Mouse (Mus musculus): Measurements from ENCODE around the gene Zmiz2. TPM values are rescaled to one million over a fixed set of nuclear protein-coding genes. Genes with fewer than 3 reads are reported as not detected.
"Not testable (repeated sequence)": the region's sequence is repeated elsewhere in the genome, so short reads cannot be mapped to it uniquely, and the experiment has no call there.

The Zmiz2 gene
- total RNA-seq, 1 experiment from 2014 or later, result 14.8 TPM

GRCm38 (mm10) chr11:6391516-6392276 is 2.8 kb downstream of the Zmiz2 start:
- peak; percentile 34 to 43; a peak in 3 of 4 replicates for ATAC-seq (replicated peaks in 1 of 2; ENCODE audit: insufficient read depth in 1 of 2, low FRiP score in 2 of 2, low TSS enrichment in 1 of 2, low read depth in 1 of 2, poor library complexity in 2 of 2, severe bottlenecking in 2 of 2)

GRCm38 (mm10) chr11:6392857-6393256 is 4.0 kb downstream of the Zmiz2 start:
- ATAC-seq (replicated peaks in 1 of 2; ENCODE audit: insufficient read depth in 1 of 2, low FRiP score in 2 of 2, low TSS enrichment in 1 of 2, low read depth in 1 of 2, poor library complexity in 2 of 2, severe bottlenecking in 2 of 2), result no peak

- no peak for ATAC-seq (replicated peaks in 1 of 2; ENCODE audit: insufficient read depth in 1 of 2, low FRiP score in 2 of 2, low TSS enrichment in 1 of 2, low read depth in 1 of 2, poor library complexity in 2 of 2, severe bottlenecking in 2 of 2)
Measured at GRCm38 (mm10) chr11:6393866-6394265, 5.0 kb downstream of the Zmiz2 start.

GRCm38 (mm10) chr11:6395565-6395964 is 6.7 kb downstream of the Zmiz2 start:
- ATAC-seq (replicated peaks in 1 of 2; ENCODE audit: insufficient read depth in 1 of 2, low FRiP score in 2 of 2, low TSS enrichment in 1 of 2, low read depth in 1 of 2, poor library complexity in 2 of 2, severe bottlenecking in 2 of 2), result no peak

GRCm38 (mm10) chr11:6398141-6398540 is 9.3 kb downstream of the Zmiz2 start:
- ATAC-seq (replicated peaks in 1 of 2; ENCODE audit: insufficient read depth in 1 of 2, low FRiP score in 2 of 2, low TSS enrichment in 1 of 2, low read depth in 1 of 2, poor library complexity in 2 of 2, severe bottlenecking in 2 of 2), result no peak

GRCm38 (mm10) chr11:6402515-6403510 is 13.9 kb downstream of the Zmiz2 start:
- ATAC-seq (replicated peaks in 1 of 2; ENCODE audit: insufficient read depth in 1 of 2, low FRiP score in 2 of 2, low TSS enrichment in 1 of 2, low read depth in 1 of 2, poor library complexity in 2 of 2, severe bottlenecking in 2 of 2), result peak; percentile 28 to 48; a peak in 2 of 4 replicates

- ATAC-seq (replicated peaks in 1 of 2; ENCODE audit: insufficient read depth in 1 of 2, low FRiP score in 2 of 2, low TSS enrichment in 1 of 2, low read depth in 1 of 2, poor library complexity in 2 of 2, severe bottlenecking in 2 of 2), result no peak
Measured at GRCm38 (mm10) chr11:6403830-6404405, 15.0 kb downstream of the Zmiz2 start.

- no peak for ATAC-seq (replicated peaks in 1 of 2; ENCODE audit: insufficient read depth in 1 of 2, low FRiP score in 2 of 2, low TSS enrichment in 1 of 2, low read depth in 1 of 2, poor library complexity in 2 of 2, severe bottlenecking in 2 of 2)
Measured at GRCm38 (mm10) chr11:6404699-6405566, 16.1 kb downstream of the Zmiz2 start.

- no peak for ATAC-seq (replicated peaks in 1 of 2; ENCODE audit: insufficient read depth in 1 of 2, low FRiP score in 2 of 2, low TSS enrichment in 1 of 2, low read depth in 1 of 2, poor library complexity in 2 of 2, severe bottlenecking in 2 of 2)
Measured at GRCm38 (mm10) chr11:6405591-6406081, 16.8 kb downstream of the Zmiz2 start.

GRCm38 (mm10) chr11:6406251-6407161 is 17.6 kb downstream of the Zmiz2 start:
- peak; percentile 35 to 56 for ATAC-seq (replicated peaks in 1 of 2; ENCODE audit: insufficient read depth in 1 of 2, low FRiP score in 2 of 2, low TSS enrichment in 1 of 2, low read depth in 1 of 2, poor library complexity in 2 of 2, severe bottlenecking in 2 of 2)

GRCm38 (mm10) chr11:6407162-6407621 is 18.3 kb downstream of the Zmiz2 start:
- no peak for ATAC-seq (replicated peaks in 1 of 2; ENCODE audit: insufficient read depth in 1 of 2, low FRiP score in 2 of 2, low TSS enrichment in 1 of 2, low read depth in 1 of 2, poor library complexity in 2 of 2, severe bottlenecking in 2 of 2)

GRCm38 (mm10) chr11:6410050-6410602 is 21.3 kb downstream of the Zmiz2 start:
- peak in 1 of 2 experiments; percentile 54; a peak in 2 of 4 replicates for ATAC-seq (replicated peaks in 1 of 2; ENCODE audit: insufficient read depth in 1 of 2, low FRiP score in 2 of 2, low TSS enrichment in 1 of 2, low read depth in 1 of 2, poor library complexity in 2 of 2, severe bottlenecking in 2 of 2)

GRCm38 (mm10) chr11:6410755-6411154 is 21.9 kb downstream of the Zmiz2 start:
- not testable (repeated sequence) for ATAC-seq (replicated peaks in 1 of 2; ENCODE audit: insufficient read depth in 1 of 2, low FRiP score in 2 of 2, low TSS enrichment in 1 of 2, low read depth in 1 of 2, poor library complexity in 2 of 2, severe bottlenecking in 2 of 2)

GRCm38 (mm10) chr11:6411684-6412083 is 22.8 kb downstream of the Zmiz2 start:
- ATAC-seq (replicated peaks in 1 of 2; ENCODE audit: insufficient read depth in 1 of 2, low FRiP score in 2 of 2, low TSS enrichment in 1 of 2, low read depth in 1 of 2, poor library complexity in 2 of 2, severe bottlenecking in 2 of 2), result no peak

GRCm38 (mm10) chr11:6413264-6413663 is 24.4 kb downstream of the Zmiz2 start:
- no peak for ATAC-seq (replicated peaks in 1 of 2; ENCODE audit: insufficient read depth in 1 of 2, low FRiP score in 2 of 2, low TSS enrichment in 1 of 2, low read depth in 1 of 2, poor library complexity in 2 of 2, severe bottlenecking in 2 of 2)

Data from hematopoietic stem cell, adult 5-6 weeks (primary cell).